Mouse (Mus musculus) forebrain, embryonic 15.5 days (tissue): Measurements from ENCODE around the gene Otud1. TPM values are rescaled to one million over a fixed set of nuclear protein-coding genes. Genes with fewer than 3 reads are reported as not detected.

ENCODE experiments used
- ATAC-seq: fragments of 200-750 bp; cut with Nextera tagmentation; replicated peaks from 2 replicates; pipeline ENCODE4 v1.8.0; 2017; ENCODE audit warnings: mild to moderate bottlenecking, moderate TSS enrichment, moderate library complexity
- H3K27ac ChIP-seq: fragments of 300-500 bp; sonication (generic); replicated peaks from 2 replicates; pipeline ENCODE4 v1.5.1; 2015; ENCODE audit warnings: mild to moderate bottlenecking, inconsistent platforms
- H3K27me3 ChIP-seq: fragments of 300-500 bp; sonication (generic); 2 replicates; pipeline ENCODE4 v1.6.1; 2015; ENCODE audit warnings: inconsistent platforms
- H3K36me3 ChIP-seq: fragments of 300-500 bp; sonication (generic); 2 replicates; pipeline ENCODE4 v1.6.1; 2015; ENCODE audit warnings: mild to moderate bottlenecking, inconsistent platforms
- H3K4me1 ChIP-seq: fragments of 300-500 bp; sonication (generic); 2 replicates; pipeline ENCODE4 v1.6.1; 2015; ENCODE audit warnings: inconsistent platforms
- H3K4me2 ChIP-seq: fragments of 300-500 bp; sonication (generic); replicated peaks from 2 replicates; pipeline ENCODE4 v1.6.1; 2015; ENCODE audit warnings: mild to moderate bottlenecking, inconsistent platforms
- H3K4me3 ChIP-seq: fragments of 300-500 bp; sonication (generic); 2 replicates; pipeline ENCODE4 v1.5.1; 2015; ENCODE audit warnings: mild to moderate bottlenecking, inconsistent platforms
- H3K9ac ChIP-seq: fragments of 300-500 bp; sonication (generic); replicated peaks from 2 replicates; pipeline ENCODE4 v1.6.1; 2015; ENCODE audit warnings: mild to moderate bottlenecking, inconsistent platforms
- H3K9me3 ChIP-seq: fragments of 300-500 bp; sonication (generic); 2 replicates; pipeline ENCODE4 v1.6.1; 2016; ENCODE audit warnings: inconsistent platforms
- WGBS: fragments of 180-500 bp; shearing (Covaris S2); methylation state at CpG from one replicate; pipeline ENCODE4 v1.1.7; 2015; ENCODE audit warnings: mixed read lengths; 5-methylcytosine and 5-hydroxymethylcytosine counted together
- polyA plus RNA-seq: library from polyadenylated mRNA; unstranded; fragments of >200 nt; fragmentation: Nextera tagmentation; extraction: Ambion mirVana; gene quantifications from 2 replicates; pipeline ENCODE4 v1.2.1, GENCODE M21; 2015

The Otud1 gene
- polyA plus RNA-seq, 1 experiment from 2014 or later = 1.9 TPM

DNA sequence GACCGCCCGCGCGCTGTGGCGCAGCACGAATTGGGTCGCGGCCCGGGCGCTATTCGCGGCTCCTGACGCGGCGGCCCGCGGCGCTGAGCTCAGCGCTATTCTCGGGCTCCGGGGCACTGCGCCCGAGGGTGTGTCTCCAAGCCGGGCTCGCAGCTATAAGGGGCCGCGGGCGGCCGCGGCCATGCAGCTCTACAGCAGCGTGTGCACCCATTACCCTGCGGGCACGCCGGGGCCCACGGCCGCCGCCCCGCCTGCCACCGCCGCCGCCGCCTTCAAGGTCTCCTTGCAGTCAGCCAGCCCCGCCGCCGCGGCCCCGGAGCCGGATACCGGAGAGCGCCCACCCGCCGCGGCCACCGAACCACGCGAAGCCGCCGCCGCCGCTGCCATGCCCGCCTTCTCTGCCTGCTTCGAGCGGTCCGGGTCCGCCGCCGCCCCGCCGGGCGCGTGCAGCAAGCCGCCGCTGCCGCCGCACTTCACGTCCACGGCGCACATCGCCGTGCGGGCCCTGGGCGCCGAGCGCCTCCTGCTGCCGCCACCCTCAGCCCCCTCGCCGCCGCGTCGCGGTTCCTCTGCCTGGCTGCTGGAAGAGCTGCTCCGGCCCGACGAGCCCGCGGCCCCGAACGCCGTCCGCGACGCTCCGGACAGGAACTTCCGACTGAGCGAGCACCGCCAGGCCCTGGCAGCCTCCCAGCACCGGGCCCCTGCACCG is 483 bp downstream of the Otud1 start:
- Histone ChIP-seq H3K9me3 (no peaks in the 10 kb centered on the region), H3K4me2 (peak overlapping the region; percentile 59), H3K9ac (peak overlapping the region; percentile 75), H3K27ac (peak overlapping the region; percentile 92), H3K27me3 (peaks cover 6% of the 10 kb centered on the region; the same call in 1 of the 2 replicates), H3K4me3 (peak overlapping the region; percentile 92), H3K4me1 (peaks cover 21% of the 10 kb centered on the region), H3K36me3 (no peaks in the 10 kb centered on the region)
- ATAC-seq = peak; percentile 91
- under 1% methylated on average over 92 of the region's 108 CpGs for WGBS

DNA sequence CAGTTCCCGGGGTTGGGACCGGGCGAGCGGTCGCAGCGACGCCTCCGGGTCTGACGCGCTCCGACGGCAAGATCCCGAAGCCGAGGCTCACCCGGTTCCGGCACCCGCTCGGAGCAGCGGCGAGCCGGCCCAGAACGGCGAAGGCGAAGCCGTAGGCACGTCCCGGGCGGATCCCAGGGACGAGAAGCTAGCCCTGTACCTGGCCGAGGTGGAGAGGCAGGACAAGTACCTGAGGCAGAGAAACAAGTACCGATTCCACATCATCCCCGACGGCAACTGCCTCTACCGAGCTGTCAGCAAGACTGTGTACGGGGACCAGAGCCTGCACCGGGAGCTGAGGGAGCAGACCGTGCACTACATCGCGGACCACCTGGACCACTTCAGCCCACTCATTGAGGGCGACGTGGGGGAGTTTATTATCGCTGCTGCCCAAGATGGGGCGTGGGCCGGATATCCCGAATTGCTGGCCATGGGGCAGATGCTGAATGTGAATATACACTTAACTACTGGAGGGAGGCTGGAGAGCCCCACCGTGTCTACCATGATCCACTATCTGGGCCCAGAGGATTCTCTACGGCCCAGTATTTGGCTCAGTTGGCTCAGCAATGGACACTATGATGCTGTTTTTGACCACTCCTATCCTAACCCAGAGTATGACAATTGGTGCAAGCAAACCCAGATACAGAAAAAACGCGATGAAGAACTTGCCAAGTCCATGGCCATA is 1.3 kb downstream of the Otud1 start:
- H3K27me3 ChIP-seq = peaks cover 6% of the 10 kb centered on the region; the same call in 1 of the 2 replicates
- H3K36me3 ChIP-seq = no peaks in the 10 kb centered on the region
- no peak for ATAC-seq
- peak overlapping the region; percentile 59 for H3K4me2 ChIP-seq
- H3K4me1 ChIP-seq = peaks cover 21% of the 10 kb centered on the region
- H3K9me3 ChIP-seq = no peaks in the 10 kb centered on the region
- H3K9ac ChIP-seq = peak overlapping the region; percentile 75
- 2% methylated on average over 44 of the region's 49 CpGs for WGBS
- H3K27ac ChIP-seq = peak overlapping the region; percentile 92
- peak overlapping the region; percentile 92 for H3K4me3 ChIP-seq

DNA sequence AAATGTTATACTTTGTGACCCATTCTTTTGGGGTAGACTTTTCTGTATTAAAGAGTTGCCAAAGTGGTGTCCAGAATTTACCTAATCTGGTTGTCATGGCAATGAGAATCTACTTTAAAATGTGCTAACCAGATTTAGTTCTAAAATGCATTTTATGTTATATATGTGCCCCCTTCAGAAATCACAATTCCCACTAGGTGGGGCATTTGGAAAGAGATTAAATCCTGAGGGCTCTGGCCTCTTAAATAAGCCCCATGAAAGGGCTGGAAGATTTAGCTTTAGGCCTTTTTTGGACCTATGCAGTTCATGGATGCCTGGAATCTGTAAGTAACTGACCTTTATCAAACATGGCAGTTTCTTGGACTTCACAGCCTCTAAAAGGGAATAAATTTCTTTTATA is 3.3 kb downstream of the Otud1 start:
- 0 out of 2 replicates have a peak, but pooled peaks cover 2% of the 10 kb centered on the region for H3K27me3 ChIP-seq
- ATAC-seq = no peak
- no peaks in the 10 kb centered on the region for H3K36me3 ChIP-seq
- H3K4me3 ChIP-seq = no peak overlapping the region
- H3K9ac ChIP-seq = no peak overlapping the region
- H3K4me1 ChIP-seq = peaks cover 30% of the 10 kb centered on the region
- H3K9me3 ChIP-seq = no peaks in the 10 kb centered on the region
- no peak overlapping the region for H3K27ac ChIP-seq
- no peak overlapping the region for H3K4me2 ChIP-seq

DNA sequence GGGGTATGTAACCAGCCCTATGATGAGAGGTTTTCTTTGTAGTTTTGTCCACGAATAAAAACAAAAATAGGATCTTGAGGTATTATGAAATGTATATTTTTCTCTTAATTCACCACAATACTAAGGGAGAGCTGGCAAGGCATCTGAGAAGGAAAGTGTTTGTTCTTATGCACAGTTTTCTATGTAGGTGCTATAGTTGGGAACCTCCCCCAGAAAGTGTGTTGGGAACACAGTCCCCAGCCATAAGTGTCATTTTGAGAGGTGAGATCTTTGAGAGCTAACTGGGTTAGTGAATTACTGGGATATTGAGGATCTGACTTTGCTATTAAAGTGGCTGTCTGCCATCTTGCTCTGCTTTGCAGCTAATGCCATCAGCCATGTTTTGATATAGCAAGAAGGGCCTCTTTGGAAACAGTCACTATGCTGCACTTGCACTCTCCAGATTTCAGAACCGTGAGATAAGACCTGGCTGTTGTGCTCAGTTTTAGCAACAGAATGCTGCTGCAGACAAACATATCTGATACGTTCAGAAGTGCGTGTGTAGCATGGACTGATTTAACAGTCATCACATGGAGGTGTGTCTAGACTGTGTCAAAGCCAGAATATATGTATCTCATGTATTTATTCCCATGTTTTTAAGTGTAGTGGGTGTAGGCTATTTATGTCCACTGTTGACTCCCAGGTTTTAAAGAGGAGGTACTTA is 5.7 kb downstream of the Otud1 start:
- Histone ChIP-seq H3K4me1 (peaks cover 27% of the 10 kb centered on the region), H3K27ac (no peak overlapping the region), H3K36me3 (no peaks in the 10 kb centered on the region), H3K9ac (no peak overlapping the region), H3K9me3 (no peaks in the 10 kb centered on the region), H3K27me3 (0 out of 2 replicates have a peak, but pooled peaks cover 2% of the 10 kb centered on the region), H3K4me2 (no peak overlapping the region), H3K4me3 (no peak overlapping the region)
- no peak for ATAC-seq
- WGBS = 76% methylated on average over 4 of the region's 4 CpGs

DNA sequence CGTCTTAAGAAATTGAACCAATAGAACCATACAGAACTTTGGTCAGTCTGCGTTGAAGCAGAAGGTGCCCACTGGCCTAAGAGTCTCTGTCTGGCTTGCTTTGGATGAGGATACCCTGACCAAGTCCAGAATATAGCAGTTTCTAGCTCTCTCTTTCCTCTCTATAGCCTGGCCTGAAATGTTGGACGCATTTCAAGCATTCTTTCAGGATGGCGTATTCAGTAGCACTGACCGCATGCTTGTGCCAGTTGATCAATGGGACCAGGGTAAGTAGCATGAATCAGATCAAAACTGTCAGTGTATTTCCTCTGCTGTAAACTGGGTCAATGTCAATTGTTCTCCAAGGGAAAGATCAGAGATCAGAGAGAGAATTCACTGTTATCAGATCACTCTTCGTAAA is 6.6 kb downstream of the Otud1 start:
- peaks cover 21% of the 10 kb centered on the region for H3K4me1 ChIP-seq
- H3K27me3 ChIP-seq = 0 out of 2 replicates have a peak, but pooled peaks cover 2% of the 10 kb centered on the region
- WGBS = 28% methylated on average over 6 of the region's 6 CpGs
- no peaks in the 10 kb centered on the region for H3K36me3 ChIP-seq
- H3K4me3 ChIP-seq = no peak overlapping the region
- no peak overlapping the region for H3K27ac ChIP-seq
- peak; percentile 64; the same call in 1 of the 2 replicates for ATAC-seq
- H3K9ac ChIP-seq = no peak overlapping the region
- H3K4me2 ChIP-seq = no peak overlapping the region
- H3K9me3 ChIP-seq = no peaks in the 10 kb centered on the region

DNA sequence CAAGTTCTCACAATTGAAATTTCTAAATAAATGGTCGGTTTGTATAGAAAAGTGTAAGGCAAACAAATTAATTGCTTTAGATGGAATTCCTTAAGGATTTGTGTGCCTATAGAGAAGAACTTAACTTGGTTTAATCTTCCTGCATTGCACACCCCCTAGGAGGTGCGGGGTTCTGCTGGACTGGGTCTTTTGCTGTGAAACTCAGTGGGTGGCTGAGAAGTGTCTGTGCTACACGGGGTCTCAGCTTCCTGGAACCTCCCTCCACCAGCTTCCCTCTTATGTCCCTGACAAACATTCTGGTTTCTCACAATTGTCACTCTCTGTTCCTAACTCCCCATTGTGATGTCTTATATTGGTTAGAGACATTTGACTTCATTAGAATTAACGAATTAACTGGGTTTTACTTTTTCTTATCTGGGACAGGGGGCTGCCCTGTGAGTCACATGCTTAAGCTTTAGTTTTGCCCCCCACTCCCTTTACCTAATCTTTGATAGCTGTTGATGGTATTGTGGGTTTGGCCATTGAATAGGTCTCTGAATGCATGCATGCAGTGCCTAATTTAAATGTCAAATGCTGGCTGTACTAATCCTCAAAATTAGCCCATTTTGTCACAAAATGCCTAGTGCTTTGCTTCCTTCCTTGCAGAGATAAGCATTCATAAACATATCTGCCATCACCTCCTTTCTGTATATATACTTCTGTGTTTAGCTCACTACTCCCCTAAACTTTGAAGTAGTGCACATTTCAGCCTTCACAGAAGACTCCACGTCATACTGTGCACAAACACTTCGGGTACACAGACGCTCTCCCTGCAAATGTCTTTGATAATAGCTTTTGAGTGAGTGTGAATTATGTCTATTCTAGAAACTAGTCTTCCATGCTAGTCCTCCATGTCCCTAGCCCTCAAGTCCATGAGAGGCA is 7.3 kb downstream of the Otud1 start:
- Histone ChIP-seq H3K9me3 (no peaks in the 10 kb centered on the region), H3K27ac (no peak overlapping the region), H3K27me3 (no peaks in the 10 kb centered on the region), H3K4me1 (peaks cover 17% of the 10 kb centered on the region; the same call in 1 of the 2 replicates), H3K9ac (no peak overlapping the region), H3K36me3 (no peaks in the 10 kb centered on the region), H3K4me3 (no peak overlapping the region), H3K4me2 (no peak overlapping the region)
- 7% methylated on average over 7 of the region's 7 CpGs for whole genome bisulfite sequencing
- no peak for ATAC-seq

DNA sequence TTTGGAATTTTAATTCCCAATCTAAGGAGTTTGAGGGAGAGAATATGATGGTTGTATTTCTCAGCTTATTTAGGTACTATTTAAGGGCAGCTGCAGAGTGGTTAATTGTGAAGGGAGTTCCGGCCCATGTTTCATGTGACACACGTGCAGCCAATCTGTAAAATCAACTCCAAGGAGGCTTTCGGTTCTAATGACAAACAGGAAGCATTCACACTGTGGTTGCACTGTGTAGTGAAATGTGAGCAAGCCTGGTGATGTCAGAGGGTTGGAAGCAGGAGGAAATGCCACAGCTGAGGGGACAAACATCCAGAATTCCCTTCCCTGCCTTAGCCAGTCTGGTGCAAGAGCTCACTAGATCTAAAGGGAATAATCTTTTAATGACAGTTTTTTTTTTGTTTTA is 8.3 kb downstream of the Otud1 start:
- Histone ChIP-seq H3K27ac (no peak overlapping the region), H3K9ac (no peak overlapping the region), H3K4me2 (no peak overlapping the region), H3K36me3 (no peaks in the 10 kb centered on the region), H3K9me3 (no peaks in the 10 kb centered on the region), H3K4me3 (no peak overlapping the region), H3K27me3 (no peaks in the 10 kb centered on the region), H3K4me1 (peaks cover 13% of the 10 kb centered on the region; the same call in 1 of the 2 replicates)
- 18% methylated on average over 3 of the region's 3 CpGs for WGBS
- peak; percentile 68 for ATAC-seq

DNA sequence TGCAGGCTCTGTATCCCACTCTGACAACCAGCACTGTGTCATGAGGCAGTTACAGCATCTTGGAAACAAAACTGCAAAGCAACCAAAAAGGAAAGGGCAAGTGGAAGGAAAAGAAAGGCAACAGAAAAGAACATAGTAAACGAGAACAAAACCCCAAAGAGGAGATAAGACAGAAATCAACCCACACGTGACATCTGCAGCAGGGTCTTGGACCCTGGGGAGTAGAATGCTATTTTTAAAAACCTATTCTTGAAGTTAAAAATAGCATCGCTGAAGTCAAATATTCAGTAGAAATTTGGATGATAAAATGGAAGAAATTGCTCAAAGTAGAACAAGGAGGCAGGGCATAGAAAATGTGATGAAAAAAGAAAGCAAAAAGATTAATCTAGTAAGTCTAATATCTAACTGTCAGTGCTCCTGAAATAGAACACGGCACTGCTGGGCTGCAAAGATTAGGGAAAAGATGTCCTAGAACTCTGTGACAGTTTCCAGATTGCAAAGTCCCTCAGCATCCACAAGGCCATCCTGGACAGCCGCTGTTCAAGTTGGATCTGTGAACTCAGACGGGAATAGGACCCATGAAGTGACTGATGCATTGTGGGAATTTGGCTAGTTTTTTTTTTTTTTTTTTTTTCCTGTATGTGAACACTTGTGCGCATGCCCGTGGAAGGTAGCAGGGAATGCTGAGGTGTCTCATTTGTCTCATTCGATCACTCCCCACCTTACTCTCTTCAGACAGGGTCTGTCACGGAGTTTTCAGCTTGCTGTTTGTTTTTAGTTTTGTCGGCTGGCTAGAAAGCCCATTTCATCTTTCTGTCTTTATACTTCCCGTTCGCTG is 13.5 kb downstream of the Otud1 start:
- Histone ChIP-seq H3K36me3 (no peaks in the 10 kb centered on the region), H3K27ac (no peak overlapping the region), H3K9me3 (no peaks in the 10 kb centered on the region), H3K27me3 (no peaks in the 10 kb centered on the region), H3K4me3 (no peak overlapping the region), H3K4me2 (no peak overlapping the region), H3K4me1 (peaks cover 2% of the 10 kb centered on the region; the same call in 1 of the 2 replicates), H3K9ac (no peak overlapping the region)
- WGBS = 88% methylated on average over 13 of the region's 13 CpGs
- ATAC-seq = no peak

DNA sequence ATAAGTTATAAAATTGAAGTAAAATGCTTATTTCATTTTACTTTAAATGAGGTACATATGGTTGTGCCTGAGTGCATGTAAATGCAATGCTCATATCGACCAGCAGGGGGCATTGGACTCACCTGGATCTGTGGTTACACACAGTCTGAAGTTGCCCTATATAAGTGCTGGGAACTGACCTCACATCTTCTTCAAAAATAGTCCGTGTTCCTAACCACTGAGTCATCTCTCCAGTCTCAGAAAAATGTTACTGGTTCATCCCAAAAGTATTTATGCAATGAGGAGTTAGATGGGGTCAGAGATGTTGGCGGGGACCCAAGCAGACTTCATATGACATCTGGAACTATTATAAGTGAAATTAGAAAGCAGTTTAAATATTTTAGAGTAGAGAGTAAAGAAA is 25.4 kb downstream of the Otud1 start:
- H3K9me3 ChIP-seq = no peaks in the 10 kb centered on the region
- no peaks in the 10 kb centered on the region for H3K36me3 ChIP-seq
- H3K4me2 ChIP-seq = no peak overlapping the region
- no peak overlapping the region for H3K9ac ChIP-seq
- WGBS = 54% methylated on average over 3 of the region's 3 CpGs
- H3K4me3 ChIP-seq = no peak overlapping the region
- no peak for ATAC-seq
- 0 out of 2 replicates have a peak, but pooled peaks cover 5% of the 10 kb centered on the region for H3K4me1 ChIP-seq
- no peaks in the 10 kb centered on the region for H3K27me3 ChIP-seq
- H3K27ac ChIP-seq = no peak overlapping the region

DNA sequence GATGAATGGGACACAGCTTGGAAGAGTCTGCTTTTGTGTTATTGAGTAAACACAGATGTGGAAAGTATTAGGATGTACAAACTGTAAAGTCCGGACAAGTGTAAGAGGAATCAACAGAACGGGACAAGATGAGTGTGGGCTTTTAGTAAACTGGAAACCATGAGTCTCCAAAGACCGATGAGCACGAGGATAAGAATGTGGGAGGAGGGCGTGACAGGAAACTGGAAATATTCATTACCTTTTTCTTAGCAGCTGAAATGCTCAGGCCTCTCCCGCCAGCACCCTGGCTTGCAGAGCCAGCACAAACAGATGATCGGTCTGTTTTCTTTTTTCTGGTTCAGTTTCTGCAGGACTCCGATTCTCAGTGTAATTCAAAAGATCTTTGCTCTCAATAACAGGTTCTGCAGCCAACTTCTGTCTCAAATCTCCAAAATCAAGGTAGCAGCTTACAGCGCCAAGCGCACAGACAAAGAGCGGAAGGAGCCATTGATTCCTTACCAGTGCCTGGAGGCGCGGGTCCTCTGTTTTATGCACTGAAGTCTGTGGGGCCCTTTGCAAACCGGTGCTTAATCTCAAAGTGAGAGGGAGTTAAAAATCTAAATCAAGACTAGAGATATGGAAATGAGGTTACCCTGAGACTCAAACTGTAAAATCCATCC is 28.1 kb downstream of the Otud1 start:
- Histone ChIP-seq H3K27ac (no peak overlapping the region), H3K4me2 (no peak overlapping the region), H3K9ac (no peak overlapping the region), H3K9me3 (no peaks in the 10 kb centered on the region), H3K4me3 (no peak overlapping the region), H3K36me3 (no peaks in the 10 kb centered on the region), H3K27me3 (no peaks in the 10 kb centered on the region), H3K4me1 (0 out of 2 replicates have a peak, but pooled peaks cover 5% of the 10 kb centered on the region)
- WGBS = 42% methylated on average over 14 of the region's 14 CpGs
- ATAC-seq = no peak
